Comparison of ENCODE assay signal across 22 mouse cellular contexts in genomic region chr9:56687490-56687889, GRCm38 (mm10).
DNase-seq lines count a peak whose midpoint lies in the region; ATAC-seq and TF ChIP-seq lines count a peak whose summit lies in the region.
"Had no signal": no experiment of that assay in that cellular context is flagged by ENCODE, and none has a peak within 500 bp of the region (broad histone marks: within the 10 kb centered on the region; RNA-seq: fewer than 3 reads in every experiment).

No protein-coding gene starts in this region.

- no peak for TF ChIP-seq CTCF in lung, embryonic 14.5 days (IDR thresholded peaks at IDR 0.05; ENCODE audit: low read depth)
- TF ChIP-seq CTCF in cortical plate, adult 2 months (IDR thresholded peaks at IDR 0.05; ENCODE audit: extremely low read depth, insufficient read depth, low read length): no peak

- H3K4me1 ChIP-seq in kidney, embryonic 14.5 days (ENCODE audit: control insufficient read depth, insufficient read depth, low read length): peaks cover 13% of the 10 kb centered on the region
- H3K4me1 ChIP-seq in kidney, embryonic 15.5 days: peaks cover 24% of the 10 kb centered on the region
- peaks cover 3% of the 10 kb centered on the region for H3K4me1 ChIP-seq in lung, embryonic 14.5 days (ENCODE audit: insufficient read depth)
- peaks cover 10% of the 10 kb centered on the region; the same call in 1 of the 2 replicates for H3K4me1 ChIP-seq in cortical plate, adult 2 months (ENCODE audit: control insufficient read depth, insufficient read depth, low read length)
- H3K4me1 ChIP-seq: liver, embryonic 13.5 days had no signal

- peak overlapping the region; percentile 20; the same call in 1 of the 2 replicates for H3K27ac ChIP-seq in kidney, embryonic 14.5 days (ENCODE audit: low read depth, low read length)
- no peak overlapping the region; the same call in 1 of the 2 replicates for H3K27ac ChIP-seq in kidney, embryonic 15.5 days
- H3K27ac ChIP-seq in lung, embryonic 14.5 days (ENCODE audit: low read depth): peak overlapping the region; percentile 33; the same call in 1 of the 2 replicates
- H3K27ac ChIP-seq in cortical plate, adult 2 months (ENCODE audit: insufficient read depth, low read length): peak overlapping the region; percentile 66
- H3K27ac ChIP-seq: liver, embryonic 13.5 days; midbrain, embryonic 13.5 days had no signal

- no peaks in the 10 kb centered on the region for H3K9me3 ChIP-seq in kidney, embryonic 14.5 days (ENCODE audit: control insufficient read depth, low read length)
- no peaks in the 10 kb centered on the region for H3K9me3 ChIP-seq in kidney, embryonic 15.5 days (replicated peaks)
- no peaks in the 10 kb centered on the region for H3K9me3 ChIP-seq in lung, embryonic 14.5 days (ENCODE audit: low read depth, low read length)
- H3K9me3 ChIP-seq: forebrain, embryonic 13.5 days; heart, embryonic 13.5 days; hindbrain, embryonic 15.5 days; intestine, embryonic 15.5 days; liver, embryonic 13.5 days; midbrain, embryonic 13.5 days had no signal

- H3K4me3 ChIP-seq in kidney, embryonic 14.5 days (ENCODE audit: low read length): no peak overlapping the region
- no peak overlapping the region for H3K4me3 ChIP-seq in kidney, embryonic 15.5 days (replicated peaks)
- no peak overlapping the region for H3K4me3 ChIP-seq in lung, embryonic 14.5 days (ENCODE audit: low read depth, low read length)
- no peak overlapping the region for H3K4me3 ChIP-seq in cortical plate, adult 2 months (ENCODE audit: insufficient read depth, low read length)
- H3K4me3 ChIP-seq: forebrain, embryonic 13.5 days; heart, embryonic 13.5 days; hindbrain, embryonic 15.5 days; intestine, embryonic 15.5 days; liver, embryonic 13.5 days; midbrain, embryonic 13.5 days had no signal

- TF ChIP-seq POLR2A in cortical plate, adult 2 months (IDR thresholded peaks at IDR 0.05; ENCODE audit: extremely low read depth, insufficient read depth, low read length): no peak

- WGBS in kidney, embryonic 14.5 days: 85% methylated on average over 5 of the region's 5 CpGs
- WGBS in kidney, embryonic 15.5 days: 85% methylated on average over 5 of the region's 5 CpGs
- WGBS in lung, embryonic 14.5 days: 78% methylated on average over 5 of the region's 5 CpGs

- no peak overlapping the region for H3K9ac ChIP-seq in kidney, embryonic 14.5 days (ENCODE audit: low read depth, low read length)
- H3K9ac ChIP-seq in kidney, embryonic 15.5 days: no peak overlapping the region
- H3K9ac ChIP-seq in lung, embryonic 14.5 days: no peak overlapping the region
- H3K9ac ChIP-seq: hindbrain, embryonic 15.5 days; intestine, embryonic 15.5 days; liver, embryonic 13.5 days had no signal

- no peak overlapping the region for H3K4me2 ChIP-seq in kidney, embryonic 14.5 days (replicated peaks; ENCODE audit: low read depth, low read length)
- no peak overlapping the region for H3K4me2 ChIP-seq in kidney, embryonic 15.5 days
- no peak overlapping the region for H3K4me2 ChIP-seq in lung, embryonic 14.5 days
- H3K4me2 ChIP-seq: forebrain, embryonic 13.5 days; heart, embryonic 13.5 days; hindbrain, embryonic 15.5 days; intestine, embryonic 15.5 days; liver, embryonic 13.5 days; midbrain, embryonic 13.5 days had no signal

- no peak for ATAC-seq in kidney, embryonic 14.5 days (ENCODE audit: low FRiP score, low TSS enrichment)
- ATAC-seq in kidney, embryonic 15.5 days (replicated peaks; ENCODE audit: low FRiP score): no peak
- no peak for ATAC-seq in lung, embryonic 14.5 days (ENCODE audit: insufficient read depth)
- ATAC-seq: activated CD4-positive, CD25-positive, alpha-beta regulatory T cell, adult 4 months had no signal

- no peaks in the 10 kb centered on the region for H3K27me3 ChIP-seq in kidney, embryonic 14.5 days (ENCODE audit: control insufficient read depth, insufficient read depth, low read length)
- no peaks in the 10 kb centered on the region for H3K27me3 ChIP-seq in kidney, embryonic 15.5 days
- H3K27me3 ChIP-seq in lung, embryonic 14.5 days (ENCODE audit: insufficient read depth, low read length): no peaks in the 10 kb centered on the region
- H3K27me3 ChIP-seq: heart, embryonic 13.5 days; hindbrain, embryonic 15.5 days; intestine, embryonic 15.5 days; liver, embryonic 13.5 days; midbrain, embryonic 13.5 days had no signal

- no peaks in the 10 kb centered on the region for H3K36me3 ChIP-seq in kidney, embryonic 14.5 days (ENCODE audit: control insufficient read depth, insufficient read depth, low read length)
- no peaks in the 10 kb centered on the region for H3K36me3 ChIP-seq in kidney, embryonic 15.5 days
- no peaks in the 10 kb centered on the region for H3K36me3 ChIP-seq in lung, embryonic 14.5 days (ENCODE audit: insufficient read depth)
- H3K36me3 ChIP-seq: heart, embryonic 13.5 days; hindbrain, embryonic 15.5 days; intestine, embryonic 15.5 days; liver, embryonic 13.5 days; midbrain, embryonic 13.5 days had no signal

- DNase-seq in lung, embryonic 14.5 days: no peak
- no peak for DNase-seq in lung, postnatal 4 days
- DNase-seq in brain, adult 2 months (ENCODE audit: low read depth, low spot score): peak; percentile 58
- DNase-seq in T-cell, adult 2 months (ENCODE audit: low spot score): no peak
- DNase-seq in urinary bladder, adult 2 months (ENCODE audit: low spot score): no peak
- DNase-seq: adrenal gland, postnatal 10 days; cerebellum, adult 9-10 months; kidney, adult 8-10 months; left cerebral cortex, postnatal 4 days; liver, embryonic 13.5 days; retina, postnatal 1 day; spleen, adult 18-20 months; thymus, postnatal 14 days had no signal
